Mouse (Mus musculus) heart, embryonic 16.5 days (tissue): ENCODE data around the gene Prkd2. TPM values are rescaled to one million over a fixed set of nuclear protein-coding genes. Genes with fewer than 3 reads are reported as not detected.

ENCODE experiments used
- ATAC-seq: fragments of 200-750 bp; cut with Nextera tagmentation; replicated peaks from 2 replicates; pipeline ENCODE4 v1.8.0; 2017; ENCODE audit warnings: moderate number of reproducible peaks; ENCODE audit not compliant: insufficient read depth, low FRiP score; ENCODE audit errors: extremely low read depth
- H3K27ac ChIP-seq: fragments of 300-500 bp; sonication (generic); 2 replicates; pipeline ENCODE4 v1.5.1; 2014; ENCODE audit warnings: mild to moderate bottlenecking, low read length, control low read depth, moderate library complexity
- H3K27me3 ChIP-seq: fragments of 300-500 bp; sonication (generic); 2 replicates; pipeline ENCODE4 v1.6.1; 2014; ENCODE audit warnings: low read length, mixed read lengths; ENCODE audit not compliant: control insufficient read depth, insufficient read depth
- H3K36me3 ChIP-seq: fragments of 300-500 bp; sonication (generic); 2 replicates; pipeline ENCODE4 v1.6.1; 2014; ENCODE audit not compliant: control insufficient read depth, insufficient read depth
- H3K4me1 ChIP-seq: fragments of 300-500 bp; sonication (generic); 2 replicates; pipeline ENCODE4 v1.6.1; 2014; ENCODE audit warnings: low read length, mixed read lengths; ENCODE audit not compliant: control insufficient read depth, insufficient read depth
- H3K4me2 ChIP-seq: fragments of 300-500 bp; sonication (generic); 2 replicates; pipeline ENCODE4 v1.6.1; 2014; ENCODE audit warnings: low read depth, mild to moderate bottlenecking, control low read depth, low read length
- H3K4me3 ChIP-seq: fragments of 300-500 bp; sonication (generic); 2 replicates; pipeline ENCODE4 v1.5.1; 2014; ENCODE audit warnings: mild to moderate bottlenecking, control low read depth, low read length
- H3K9ac ChIP-seq: fragments of 300-500 bp; sonication (generic); 2 replicates; pipeline ENCODE4 v1.6.1; 2014; ENCODE audit warnings: low read length, control low read depth
- H3K9me3 ChIP-seq: fragments of 300-500 bp; sonication (generic); replicated peaks from 2 replicates; pipeline ENCODE4 v1.6.1; 2016; ENCODE audit warnings: low read length; ENCODE audit not compliant: control insufficient read depth
- WGBS: fragments of 180-500 bp; shearing (Covaris S2); extraction: QIAGEN DNeasy Blood & Tissue Kit; methylation state at CpG from one replicate; pipeline ENCODE4 v1.1.7; 2014; 5-methylcytosine and 5-hydroxymethylcytosine counted together
- polyA plus RNA-seq: library from polyadenylated mRNA; unstranded; fragments of >200 nt; fragmentation: Nextera tagmentation; extraction: Ambion mirVana; gene quantifications from 2 replicates; pipeline ENCODE4 v1.2.1, GENCODE M21; 2015

The Prkd2 gene
- polyA plus RNA-seq, 1 experiment from 2014 or later, result 15.4 TPM

DNA sequence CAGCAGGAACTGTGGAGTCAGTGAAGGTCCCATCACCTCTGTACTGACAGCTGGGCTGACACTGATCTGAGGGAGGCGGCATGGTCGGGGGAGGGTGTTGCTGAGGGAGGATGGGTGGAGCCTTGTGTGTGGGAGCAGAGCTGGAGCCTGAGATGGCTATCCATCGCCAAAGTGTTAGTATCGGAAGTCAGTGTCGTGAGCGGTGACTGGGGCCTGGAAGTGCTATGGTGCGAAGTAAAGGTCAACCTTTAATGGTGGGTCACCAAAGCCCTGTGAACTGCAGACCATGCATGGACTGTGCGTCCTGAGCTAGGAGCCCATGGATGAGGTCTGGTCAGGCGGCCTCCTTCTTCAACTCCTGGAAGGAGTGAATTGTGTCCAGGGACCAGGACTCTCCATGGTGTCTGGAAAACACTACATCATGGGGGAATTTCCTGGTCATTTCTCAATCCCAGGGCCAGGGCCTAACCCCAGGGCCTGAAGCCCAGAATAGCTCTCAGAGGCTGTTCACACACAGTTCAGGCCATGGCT is 62.9 kb downstream of the Prkd2 start:
- Histone ChIP-seq H3K4me2 (no peak overlapping the region), H3K36me3 (no peaks in the 10 kb centered on the region), H3K9me3 (no peaks in the 10 kb centered on the region), H3K4me3 (no peak overlapping the region), H3K9ac (no peak overlapping the region), H3K27me3 (peaks cover 29% of the 10 kb centered on the region), H3K4me1 (peaks cover 45% of the 10 kb centered on the region), H3K27ac (peak overlapping the region; percentile 42; the same call in 1 of the 2 replicates)
- ATAC-seq, result 0 out of 2 replicates have a peak, but pooled peaks have one; percentile 24
- WGBS, result 57% methylated on average over 9 of the region's 9 CpGs

DNA sequence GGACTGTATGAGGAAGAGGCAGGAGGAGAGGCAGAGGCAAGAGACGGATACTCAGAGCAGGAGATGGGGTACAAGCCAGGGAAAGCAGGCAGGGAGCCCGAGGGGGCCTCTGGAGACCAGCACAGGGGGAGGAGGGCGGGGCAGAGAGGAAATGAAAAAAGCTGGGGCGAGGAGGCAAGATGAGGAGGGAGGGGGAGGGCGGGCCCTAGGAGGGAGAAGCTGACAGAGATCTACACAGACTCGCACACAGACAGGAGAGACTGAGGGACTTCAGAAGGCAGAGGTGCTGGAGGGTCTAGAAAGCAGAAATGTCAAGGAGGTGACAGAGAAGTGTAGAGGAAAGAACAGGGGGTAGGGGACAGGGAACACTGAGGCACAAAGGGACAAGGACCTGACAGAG is 63.6 kb downstream of the Prkd2 start, which contains the start of gene Ptgir:
TSS of gene Ptgir (plus strand) at position 210 of the 400 bp plus-strand sequence.
- peak within 1 kb of the TSS; percentile 20; the same call in 1 of the 2 replicates for H3K9ac ChIP-seq
- H3K4me3 ChIP-seq, result no peak within 1 kb of the TSS
- WGBS, result 39% methylated on average over 6 of the region's 6 CpGs
- peaks cover 26% of the 10 kb centered on the region for H3K27me3 ChIP-seq
- no peak for ATAC-seq
- no peaks in the 10 kb centered on the region for H3K9me3 ChIP-seq
- H3K36me3 ChIP-seq, result no peaks in the 10 kb centered on the region
- peak within 1 kb of the TSS; percentile 42; the same call in 1 of the 2 replicates for H3K27ac ChIP-seq
- no peak within 1 kb of the TSS; the same call in 1 of the 2 replicates for H3K4me2 ChIP-seq
- H3K4me1 ChIP-seq, result peaks cover 45% of the 10 kb centered on the region

GRCm38 (mm10) chr7:16906889-16907559 is 64.3 kb downstream of the Prkd2 start:
- peaks cover 45% of the 10 kb centered on the region for H3K4me1 ChIP-seq
- 87% methylated on average over 41 of the region's 41 CpGs for WGBS

DNA sequence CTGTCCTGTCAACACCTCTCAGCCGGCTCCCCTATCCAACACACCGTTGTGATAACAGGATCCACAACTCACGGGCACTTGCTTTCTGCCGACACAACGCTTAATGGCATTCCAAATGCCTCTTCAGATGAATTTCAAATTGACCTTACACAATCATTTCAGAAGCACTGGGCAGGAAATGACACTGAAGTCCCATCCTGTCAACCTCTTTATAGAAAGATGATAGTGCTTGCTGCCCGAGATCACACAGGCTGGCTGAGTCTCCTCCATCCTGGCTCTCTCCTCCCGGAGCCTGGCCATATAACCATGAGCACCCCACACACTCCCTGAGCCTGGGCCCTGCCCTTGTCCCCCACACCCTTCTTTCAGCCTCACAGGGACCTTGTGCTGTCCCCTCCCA is 65.1 kb downstream of the Prkd2 start:
- 0 out of 2 replicates have a peak overlapping the region, but pooled peaks have one; percentile 10 for H3K9ac ChIP-seq
- no peak overlapping the region for H3K27ac ChIP-seq
- peak overlapping the region; percentile 15; the same call in 1 of the 2 replicates for H3K4me3 ChIP-seq
- WGBS, result 7% methylated on average over 7 of the region's 7 CpGs
- H3K36me3 ChIP-seq, result no peaks in the 10 kb centered on the region
- peak overlapping the region; percentile 34; the same call in 1 of the 2 replicates for H3K4me2 ChIP-seq
- peaks cover 45% of the 10 kb centered on the region for H3K4me1 ChIP-seq
- H3K27me3 ChIP-seq, result peaks cover 26% of the 10 kb centered on the region
- ATAC-seq, result 0 out of 2 replicates have a peak, but pooled peaks have one; percentile 29
- H3K9me3 ChIP-seq, result no peaks in the 10 kb centered on the region

More at GRCm38 (mm10) chr7:16906889-16907559, 64.3 kb downstream of the Prkd2 start:
- Histone ChIP-seq H3K9me3 (no peaks in the 10 kb centered on the region), H3K27me3 (peaks cover 25% of the 10 kb centered on the region), H3K27ac (no peak overlapping the region), H3K9ac (peak overlapping the region; percentile 20; the same call in 1 of the 2 replicates), H3K4me2 (no peak overlapping the region; the same call in 1 of the 2 replicates), H3K4me3 (no peak overlapping the region), H3K36me3 (no peaks in the 10 kb centered on the region)
- ATAC-seq, result no peak

- peak overlapping the region; percentile 34 for H3K4me2 ChIP-seq
These were observed 65.7 kb downstream of the Prkd2 start for GRCm38 (mm10) chr7:16908367-16908766.

DNA sequence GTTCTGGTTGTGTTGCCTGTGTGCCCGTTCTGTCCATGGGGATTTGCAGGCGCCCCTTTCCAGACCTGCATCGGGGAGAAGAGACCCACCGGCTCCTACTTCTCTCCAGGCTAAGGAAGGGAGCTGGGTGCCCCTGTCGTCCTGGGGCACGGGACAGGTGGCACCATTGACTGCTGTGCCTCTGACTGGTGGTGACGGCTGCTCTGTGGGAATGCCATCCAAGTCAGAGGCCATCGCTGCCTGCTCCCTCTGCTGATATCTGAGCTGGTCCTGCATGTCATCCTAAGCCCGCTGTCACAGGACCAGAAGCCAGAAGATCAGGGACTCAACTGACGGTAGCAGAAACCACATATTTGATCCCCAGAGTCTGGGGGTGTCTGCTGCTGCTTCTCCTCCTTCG is 66.2 kb downstream of the Prkd2 start:
- WGBS, result 40% methylated on average over 11 of the region's 11 CpGs
- Histone ChIP-seq H3K9ac (no peak overlapping the region), H3K36me3 (no peaks in the 10 kb centered on the region), H3K9me3 (no peaks in the 10 kb centered on the region), H3K27me3 (peaks cover 26% of the 10 kb centered on the region), H3K27ac (no peak overlapping the region), H3K4me1 (peaks cover 44% of the 10 kb centered on the region), H3K4me2 (no peak overlapping the region), H3K4me3 (no peak overlapping the region)
- no peak for ATAC-seq

More at GRCm38 (mm10) chr7:16908367-16908766, 65.7 kb downstream of the Prkd2 start:
- 0 out of 2 replicates have a peak overlapping the region, but pooled peaks have one; percentile 10 for H3K9ac ChIP-seq
- H3K9me3 ChIP-seq, result no peaks in the 10 kb centered on the region
- H3K27me3 ChIP-seq, result peaks cover 27% of the 10 kb centered on the region
- 13% methylated on average over 11 of the region's 11 CpGs for WGBS
- no peaks in the 10 kb centered on the region for H3K36me3 ChIP-seq
- peaks cover 45% of the 10 kb centered on the region for H3K4me1 ChIP-seq
- no peak overlapping the region for H3K27ac ChIP-seq
- peak overlapping the region; percentile 7; the same call in 1 of the 2 replicates for H3K4me3 ChIP-seq
- ATAC-seq, result no peak

DNA sequence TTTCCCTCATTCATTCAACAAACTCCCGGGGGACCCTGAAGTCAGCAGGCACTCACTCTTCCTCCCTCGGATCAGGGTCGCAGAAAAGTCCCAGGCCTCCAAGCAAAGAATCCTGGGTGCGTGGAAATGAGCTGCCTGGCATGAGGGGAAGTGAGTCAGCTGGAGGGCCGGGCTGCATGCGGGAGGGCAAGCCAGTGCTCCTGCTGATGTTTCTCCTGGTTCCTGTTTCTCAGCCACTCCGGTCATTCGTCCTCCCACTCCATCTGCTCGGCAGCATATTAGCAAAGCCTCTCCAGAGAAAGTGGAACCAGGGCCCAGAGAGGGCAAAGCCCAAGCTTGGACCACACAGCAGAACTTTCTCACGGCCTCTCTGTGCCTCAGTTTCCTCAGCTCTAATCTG is 67.2 kb downstream of the Prkd2 start:
- WGBS, result 38% methylated on average over 10 of the region's 10 CpGs
- Histone ChIP-seq H3K4me3 (no peak overlapping the region), H3K27me3 (peaks cover 21% of the 10 kb centered on the region; the same call in 1 of the 2 replicates), H3K4me1 (peaks cover 41% of the 10 kb centered on the region), H3K36me3 (peaks cover 8% of the 10 kb centered on the region), H3K27ac (no peak overlapping the region), H3K9me3 (no peaks in the 10 kb centered on the region), H3K9ac (no peak overlapping the region), H3K4me2 (no peak overlapping the region)
- no peak for ATAC-seq

- Histone ChIP-seq H3K4me2 (no peak overlapping the region), H3K4me1 (peaks cover 32% of the 10 kb centered on the region), H3K9ac (no peak overlapping the region), H3K4me3 (no peak overlapping the region), H3K27ac (no peak overlapping the region), H3K9me3 (no peaks in the 10 kb centered on the region), H3K27me3 (peaks cover 11% of the 10 kb centered on the region; the same call in 1 of the 2 replicates), H3K36me3 (peaks cover 26% of the 10 kb centered on the region)
- no peak for ATAC-seq
- WGBS, result 90% methylated on average over 3 of the region's 3 CpGs
These were observed 69.2 kb downstream of the Prkd2 start for GRCm38 (mm10) chr7:16911904-16912303.

DNA sequence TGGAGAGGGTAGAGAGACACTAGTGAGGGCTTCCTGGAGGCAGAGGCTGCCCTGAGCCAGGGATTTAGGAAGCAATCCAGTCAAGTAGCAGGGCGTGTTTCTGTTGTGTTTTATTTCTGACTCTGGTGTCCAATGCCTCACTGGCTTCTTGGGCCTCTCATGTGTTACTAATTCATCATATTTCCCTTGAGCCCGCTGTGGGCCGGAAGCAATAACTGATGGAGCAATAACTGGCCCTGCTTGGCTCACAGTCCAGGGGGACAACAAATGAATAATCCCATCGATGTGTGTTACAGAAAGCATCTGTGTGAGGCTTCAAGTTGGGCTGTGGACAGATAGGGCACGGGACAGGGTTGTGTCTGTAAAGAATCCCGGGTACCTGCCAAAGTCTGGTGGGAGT is 69.7 kb downstream of the Prkd2 start:
- Histone ChIP-seq H3K4me3 (no peak overlapping the region), H3K27ac (no peak overlapping the region), H3K36me3 (peaks cover 31% of the 10 kb centered on the region), H3K4me2 (no peak overlapping the region), H3K4me1 (peaks cover 33% of the 10 kb centered on the region), H3K9ac (no peak overlapping the region), H3K27me3 (peaks cover 7% of the 10 kb centered on the region; the same call in 1 of the 2 replicates), H3K9me3 (no peaks in the 10 kb centered on the region)
- ATAC-seq, result no peak
- 80% methylated on average over 6 of the region's 6 CpGs for WGBS
